Comparison of ENCODE assay signal across 8 mouse cellular contexts in the genomic region with DNA sequence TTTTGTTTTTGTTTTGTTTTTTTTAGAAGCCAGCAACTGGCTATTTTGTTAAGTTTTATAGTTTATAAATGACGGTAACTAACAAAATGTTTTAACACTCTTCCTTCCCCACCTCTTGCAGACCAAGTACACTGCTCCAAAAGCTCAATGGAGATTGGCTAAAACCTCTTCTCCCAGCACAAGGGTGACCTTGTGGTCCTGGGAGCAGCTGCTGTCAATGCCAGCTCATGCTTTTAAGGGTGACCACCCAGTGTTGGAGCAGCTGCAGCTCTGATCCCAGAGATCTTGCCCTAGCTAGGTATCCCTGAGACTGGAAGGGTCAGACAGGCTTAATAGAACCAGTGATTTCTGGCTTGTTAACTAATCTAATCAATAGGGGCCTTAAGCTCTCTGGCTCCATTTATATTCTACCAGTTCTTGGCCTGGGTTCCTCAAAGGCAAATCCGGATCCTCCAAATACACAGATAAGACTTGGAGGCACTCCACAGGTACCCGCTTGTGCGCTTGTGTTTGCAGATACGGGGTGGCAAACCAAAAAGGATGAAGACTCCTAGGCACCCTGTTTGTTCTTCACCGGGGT. TPM values are rescaled to one million over a fixed set of nuclear protein-coding genes. Genes with fewer than 3 reads are reported as not detected.
DNase-seq lines count a peak whose midpoint lies in the region; ATAC-seq and TF ChIP-seq lines count a peak whose summit lies in the region.

No protein-coding gene starts in this region.

- no peak for ATAC-seq in embryonic facial prominence, embryonic 15.5 days (ENCODE audit: insufficient number of reproducible peaks, low FRiP score, low TSS enrichment, low read depth)
- no peak; the same call in 1 of the 2 replicates for ATAC-seq in limb, embryonic 13.5 days (ENCODE audit: low FRiP score, low read depth)

- DNase-seq in liver, adult 2 months (ENCODE audit: extremely low read depth, low read depth, low spot score) = no peak
- no peak for DNase-seq in liver
- no peak for DNase-seq in spleen, postnatal 14 days (ENCODE audit: low spot score in 2 of 2)
- DNase-seq in frontal cortex, postnatal 25 days (ENCODE audit: low spot score in 2 of 2) = no peak
- no peak for DNase-seq in ovary, adult 18-20 months (ENCODE audit: low spot score)

- no peaks in the 10 kb centered on the region for H3K27me3 ChIP-seq in liver, adult 2 months (ENCODE audit: control insufficient read depth, insufficient read depth, low read length)
- no peaks in the 10 kb centered on the region for H3K27me3 ChIP-seq in embryonic facial prominence, embryonic 15.5 days
- peaks cover 18% of the 10 kb centered on the region; the same call in 1 of the 2 replicates for H3K27me3 ChIP-seq in limb, embryonic 13.5 days

- 0 out of 2 replicates have a peak overlapping the region, but pooled peaks have one; percentile 6 for H3K4me3 ChIP-seq in liver, adult 2 months (ENCODE audit: insufficient read depth, low read depth, low read length)
- peak overlapping the region; percentile 49 for H3K4me3 ChIP-seq in embryonic facial prominence, embryonic 15.5 days (replicated peaks)
- H3K4me3 ChIP-seq in limb, embryonic 13.5 days = peak overlapping the region; percentile 48
- peak overlapping the region; percentile 61 for H3K4me3 ChIP-seq in olfactory bulb, adult 2 months (ENCODE audit: insufficient read depth, low read depth, low read length)

- H3K4me1 ChIP-seq in liver, adult 2 months (ENCODE audit: control insufficient read depth, insufficient read depth, low read length) = peaks cover 7% of the 10 kb centered on the region
- H3K4me1 ChIP-seq in embryonic facial prominence, embryonic 15.5 days = peaks cover 18% of the 10 kb centered on the region
- H3K4me1 ChIP-seq in limb, embryonic 13.5 days = peaks cover 14% of the 10 kb centered on the region; the same call in 1 of the 2 replicates
- peaks cover 12% of the 10 kb centered on the region for H3K4me1 ChIP-seq in olfactory bulb, adult 2 months (ENCODE audit: control insufficient read depth, insufficient read depth, low read length)

- H3K79me2 ChIP-seq in liver, adult 2 months (ENCODE audit: control insufficient read depth, insufficient read depth, low read length) = no peaks in the 10 kb centered on the region

- H3K9me3 ChIP-seq in embryonic facial prominence, embryonic 15.5 days (replicated peaks) = no peaks in the 10 kb centered on the region
- no peaks in the 10 kb centered on the region for H3K9me3 ChIP-seq in limb, embryonic 13.5 days

- WGBS in liver, adult 2 months = 14% methylated on average over 6 of the region's 6 CpGs
- WGBS in embryonic facial prominence, embryonic 15.5 days = 24% methylated on average over 6 of the region's 6 CpGs
- WGBS in limb, embryonic 13.5 days = 21% methylated on average over 6 of the region's 6 CpGs
- 30% methylated on average over 6 of the region's 6 CpGs for WGBS in olfactory bulb, adult 2 months

- peak overlapping the region; percentile 21 for H3K9ac ChIP-seq in liver, adult 2 months (ENCODE audit: low read depth, low read length)
- peak overlapping the region; percentile 47; the same call in 1 of the 2 replicates for H3K9ac ChIP-seq in embryonic facial prominence, embryonic 15.5 days
- H3K9ac ChIP-seq in limb, embryonic 13.5 days = no peak overlapping the region

- peak overlapping the region; percentile 90 for H3K4me2 ChIP-seq in embryonic facial prominence, embryonic 15.5 days (replicated peaks)
- H3K4me2 ChIP-seq in limb, embryonic 13.5 days (replicated peaks) = peak overlapping the region; percentile 91

- H3K36me3 ChIP-seq in liver, adult 2 months (ENCODE audit: control insufficient read depth, insufficient read depth, low read length) = no peaks in the 10 kb centered on the region
- no peaks in the 10 kb centered on the region for H3K36me3 ChIP-seq in embryonic facial prominence, embryonic 15.5 days
- no peaks in the 10 kb centered on the region for H3K36me3 ChIP-seq in limb, embryonic 13.5 days

- no peak for TF ChIP-seq CTCF in liver, adult 2 months (IDR thresholded peaks at IDR 0.05; ENCODE audit: low read depth, low read length)
- no peak for TF ChIP-seq CTCF in olfactory bulb, adult 2 months (IDR thresholded peaks at IDR 0.05; ENCODE audit: insufficient read depth, low read depth, low read length)

- no peak for TF ChIP-seq POLR2A in liver, adult 2 months (IDR thresholded peaks at IDR 0.05; ENCODE audit: extremely low read depth, insufficient read depth, low read length)
- no peak for TF ChIP-seq POLR2A in olfactory bulb, adult 2 months (IDR thresholded peaks at IDR 0.05; ENCODE audit: insufficient read depth, low read depth, low read length)

- no peak overlapping the region for H3K27ac ChIP-seq in liver, adult 2 months (replicated peaks; ENCODE audit: insufficient read depth, low read depth, low read length)
- H3K27ac ChIP-seq in embryonic facial prominence, embryonic 15.5 days (replicated peaks) = no peak overlapping the region
- H3K27ac ChIP-seq in limb, embryonic 13.5 days = no peak overlapping the region
- no peak overlapping the region for H3K27ac ChIP-seq in olfactory bulb, adult 2 months (ENCODE audit: insufficient read depth, low read depth, low read length)

RNA-seq across cellular contexts. Expression of a gene that starts 0.9 kb away (rescaled TPM):
- total RNA-seq in liver, adult 2 months (2014; rRNA removed) = 1.8 TPM in 2 replicates
- 1.7 TPM in 2 replicates for polyA plus RNA-seq in liver, adult 2 months (2012; rRNA removed)
- 9.8 and 10.4 TPM in 2 replicates for polyA plus RNA-seq in embryonic facial prominence, embryonic 15.5 days (2015; fragmentation: Nextera tagmentation; extraction: Ambion mirVana)
- polyA plus RNA-seq in limb, embryonic 13.5 days (2015; fragmentation: Nextera tagmentation; extraction: Ambion mirVana) = 2.0 and 2.6 TPM in 2 replicates
- not detected in 2 replicates for polyA plus RNA-seq in olfactory bulb, adult 2 months (2012; ENCODE audit: insufficient read depth, insufficient read length, low replicate concordance, missing spikeins)

RNA-seq across cellular contexts. Expression of a gene that starts 46.6 kb away (rescaled TPM):
- total RNA-seq in liver, adult 2 months (2014; rRNA removed) = 1.4 and 2.1 TPM in 2 replicates
- 1.1 and 1.9 TPM in 2 replicates for polyA plus RNA-seq in liver, adult 2 months (2012; rRNA removed)
- polyA plus RNA-seq in embryonic facial prominence, embryonic 15.5 days (2015; fragmentation: Nextera tagmentation; extraction: Ambion mirVana) = 12.5 and 14.7 TPM in 2 replicates
- 12.0 and 12.3 TPM in 2 replicates for polyA plus RNA-seq in limb, embryonic 13.5 days (2015; fragmentation: Nextera tagmentation; extraction: Ambion mirVana)
- not detected in 2 replicates for polyA plus RNA-seq in olfactory bulb, adult 2 months (2012; ENCODE audit: insufficient read depth, insufficient read length, low replicate concordance, missing spikeins)

Comparison
In these comparisons a context has a peak if more than half of its experiments do, and no peak if none do; other contexts are left out.
1. H3K4me3 ChIP-seq: peak in every context shown above with its lines; median percentile 61 in olfactory bulb, adult 2 months; 49 in embryonic facial prominence, embryonic 15.5 days; 48 in limb, embryonic 13.5 days; 6 in liver, adult 2 months.